Mouse (Mus musculus): ENCODE measurements at regions not wholly inside any gene's neighbourhood (a gene's known extent, or its start where the extent isn't known, plus 50 kb on each side); places are given as distances from the start of the nearest gene placed in this dataset.

DNA sequence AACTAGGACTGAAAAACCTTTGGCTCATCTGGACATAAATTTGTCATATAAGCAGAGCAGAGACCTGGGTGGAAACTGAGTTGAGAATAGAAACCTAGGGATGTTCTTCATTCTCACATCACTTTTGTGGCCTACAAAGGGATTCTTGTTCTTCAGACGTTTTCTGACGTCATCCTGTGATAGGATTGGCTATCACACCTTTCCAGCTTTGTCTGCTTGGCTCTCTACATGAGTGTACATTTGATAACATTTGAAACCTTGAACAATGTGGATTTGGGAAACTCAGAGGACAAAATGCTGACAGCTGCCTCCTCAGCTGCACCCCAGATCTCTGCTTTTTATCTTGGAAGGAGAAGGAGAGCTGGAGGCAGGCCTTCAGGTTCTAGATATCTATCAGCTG lies 589.7 kb upstream of the Fam160b2 start:
- TF ChIP-seq POLR2A (IDR thresholded peaks at IDR 0.05; ENCODE audit: borderline replicate concordance, extremely low read depth, insufficient read depth, insufficient read length, poor library complexity, severe bottlenecking): no peak
- TF ChIP-seq CTCF (IDR thresholded peaks at IDR 0.05; ENCODE audit: borderline replicate concordance, extremely low read depth, insufficient read depth, insufficient read length): no peak

Data from brain, embryonic 14.5 days (tissue).